Mouse (Mus musculus): Measurements from ENCODE around the gene Chst11. TPM values are rescaled to one million over a fixed set of nuclear protein-coding genes. Genes with fewer than 3 reads are reported as not detected.
A peak's percentile ranks its signal among the peaks of the same experiment; 100 is the strongest.

Gene Chst11
- polyA plus RNA-seq, 1 experiment from 2014 or later: 1.5 TPM

DNA sequence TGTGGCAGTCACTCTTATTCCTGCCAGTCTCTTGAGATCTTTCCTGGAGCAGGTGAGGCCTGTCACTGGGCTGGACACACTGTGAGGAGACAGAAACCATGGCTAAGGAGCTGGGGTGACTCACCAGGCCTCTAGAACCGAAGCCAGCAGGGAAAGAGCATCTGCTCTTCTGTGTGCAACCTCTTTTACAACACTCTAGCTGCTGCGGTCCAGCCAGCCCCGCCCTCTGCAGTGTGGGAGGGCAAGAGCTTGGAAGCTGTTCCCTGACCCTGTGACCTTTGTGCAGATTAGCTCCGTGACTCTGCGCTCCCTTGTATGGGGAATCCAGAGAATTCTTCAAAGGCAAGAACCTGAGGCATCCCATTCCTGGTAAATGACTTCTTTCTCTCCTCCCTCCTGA, 84.5 kb downstream of the Chst11 start:
- H3K4me1 ChIP-seq: peaks cover 25% of the 10 kb centered on the region
- DNase-seq (ENCODE audit: low spot score): no peak

GRCm38 (mm10) chr10:83071785-83072580, 86.7 kb downstream of the Chst11 start:
- no peak for DNase-seq (ENCODE audit: low spot score)
- H3K4me3 ChIP-seq: no peak overlapping the region
- H3K9me3 ChIP-seq (replicated peaks): no peaks in the 10 kb centered on the region
- WGBS: 68% methylated on average over 19 of the region's 19 CpGs
- no peak overlapping the region for H3K27ac ChIP-seq
- H3K27me3 ChIP-seq (ENCODE audit: low read depth, poor library complexity, severe bottlenecking): no peaks in the 10 kb centered on the region
- H3K36me3 ChIP-seq: no peaks in the 10 kb centered on the region
- peaks cover 20% of the 10 kb centered on the region for H3K4me1 ChIP-seq

More for the DNA sequence above, 84.5 kb downstream of the Chst11 start:
- no peaks in the 10 kb centered on the region for H3K9me3 ChIP-seq (replicated peaks)
- WGBS: 4% methylated on average over 5 of the region's 5 CpGs
- H3K36me3 ChIP-seq: no peaks in the 10 kb centered on the region
- peak overlapping the region; percentile 56; the same call in 1 of the 2 replicates for H3K27ac ChIP-seq
- H3K4me3 ChIP-seq: no peak overlapping the region
- H3K27me3 ChIP-seq (ENCODE audit: low read depth, poor library complexity, severe bottlenecking): no peaks in the 10 kb centered on the region

DNA sequence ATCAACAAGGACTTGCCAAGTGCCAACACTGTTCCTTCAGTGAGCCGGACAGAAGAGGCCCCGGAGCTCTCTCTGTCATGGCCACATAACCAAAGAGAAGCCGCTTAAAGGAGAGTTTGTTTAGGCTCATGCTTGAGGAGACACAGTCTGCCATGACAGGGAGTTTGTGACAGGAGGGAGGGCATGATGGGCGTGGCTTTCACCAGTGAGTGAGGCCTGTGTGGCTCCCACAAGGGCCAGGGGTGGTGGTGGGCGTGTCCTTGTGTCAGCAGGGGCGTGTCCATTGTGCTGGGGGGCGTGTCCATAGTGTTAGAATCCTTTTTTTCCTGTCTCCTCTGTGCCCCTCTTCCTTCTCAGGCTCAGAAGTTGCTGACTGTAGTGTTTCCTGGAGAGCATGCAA, 87.8 kb downstream of the Chst11 start:
- Histone ChIP-seq H3K36me3 (no peaks in the 10 kb centered on the region), H3K27me3 (ENCODE audit: low read depth, poor library complexity, severe bottlenecking) (no peaks in the 10 kb centered on the region), H3K4me1 (peaks cover 20% of the 10 kb centered on the region), H3K9me3 (replicated peaks) (no peaks in the 10 kb centered on the region), H3K4me3 (no peak overlapping the region), H3K27ac (no peak overlapping the region)
- 72% methylated on average over 7 of the region's 7 CpGs for WGBS
- DNase-seq (ENCODE audit: low spot score): no peak

DNA sequence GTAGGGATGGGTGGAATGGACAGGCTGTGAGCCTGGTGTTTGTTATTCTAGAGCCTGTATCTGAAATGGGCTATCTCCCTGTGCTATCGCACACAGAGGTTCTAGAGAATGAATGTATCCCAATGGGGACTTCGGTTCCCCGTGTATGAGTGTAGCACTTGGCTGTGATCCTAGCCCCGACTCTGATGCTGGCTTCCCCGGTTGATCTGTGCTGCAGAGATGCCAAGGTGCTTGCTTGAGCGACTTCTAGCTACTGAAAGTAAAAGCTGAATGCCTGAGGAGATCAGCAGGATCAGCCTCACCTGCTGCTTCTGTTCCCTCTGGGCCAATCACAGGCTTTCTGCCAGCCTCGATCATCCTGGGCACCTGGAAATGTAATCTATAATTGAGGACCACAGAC, 91.5 kb downstream of the Chst11 start:
- no peaks in the 10 kb centered on the region for H3K9me3 ChIP-seq (replicated peaks)
- WGBS: 86% methylated on average over 7 of the region's 7 CpGs
- no peak overlapping the region for H3K4me3 ChIP-seq
- H3K27me3 ChIP-seq (ENCODE audit: low read depth, poor library complexity, severe bottlenecking): no peaks in the 10 kb centered on the region
- no peak overlapping the region for H3K27ac ChIP-seq
- peaks cover 31% of the 10 kb centered on the region for H3K4me1 ChIP-seq
- no peak for DNase-seq (ENCODE audit: low spot score)
- no peaks in the 10 kb centered on the region for H3K36me3 ChIP-seq

- Histone ChIP-seq H3K4me1 (peaks cover 31% of the 10 kb centered on the region), H3K9me3 (replicated peaks) (no peaks in the 10 kb centered on the region), H3K4me3 (no peak overlapping the region), H3K27ac (no peak overlapping the region), H3K27me3 (ENCODE audit: low read depth, poor library complexity, severe bottlenecking) (peaks cover 8% of the 10 kb centered on the region; the same call in 1 of the 2 replicates), H3K36me3 (no peaks in the 10 kb centered on the region)
- WGBS: 88% methylated on average over 8 of the region's 8 CpGs
- DNase-seq (ENCODE audit: low spot score): no peak
Observed at GRCm38 (mm10) chr10:83078723-83079122, 93.4 kb downstream of the Chst11 start.

DNA sequence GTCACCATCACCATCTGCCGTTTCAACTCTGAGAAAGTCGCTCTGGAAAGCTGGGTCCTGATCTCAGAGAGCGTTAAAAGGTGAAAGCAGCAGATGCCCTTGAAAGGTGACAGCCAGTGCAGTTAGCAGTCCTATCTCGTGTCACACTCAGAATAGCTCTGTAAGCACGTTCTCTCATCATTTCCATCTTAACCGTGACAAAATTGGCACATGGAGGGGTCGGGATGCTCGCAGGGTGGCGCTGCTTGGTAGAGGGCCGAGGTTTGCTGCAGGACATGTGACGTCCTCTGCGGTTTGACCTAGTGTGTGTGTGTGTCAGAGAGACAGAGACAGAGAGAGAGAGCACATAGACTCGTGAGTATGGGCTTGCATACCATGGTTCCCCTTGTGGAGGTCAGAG, 94.5 kb downstream of the Chst11 start:
- WGBS: 72% methylated on average over 13 of the region's 13 CpGs

GRCm38 (mm10) chr10:83080275-83080741, 95.0 kb downstream of the Chst11 start:
- Histone ChIP-seq H3K4me3 (no peak overlapping the region), H3K27ac (peak overlapping the region; percentile 47), H3K4me1 (peaks cover 39% of the 10 kb centered on the region), H3K27me3 (ENCODE audit: low read depth, poor library complexity, severe bottlenecking) (peaks cover 8% of the 10 kb centered on the region; the same call in 1 of the 2 replicates), H3K9me3 (replicated peaks) (no peaks in the 10 kb centered on the region), H3K36me3 (no peaks in the 10 kb centered on the region)
- DNase-seq (ENCODE audit: low spot score): no peak
- 50% methylated on average over 12 of the region's 12 CpGs for WGBS

More for the DNA sequence above, 94.5 kb downstream of the Chst11 start:
- no peaks in the 10 kb centered on the region for H3K9me3 ChIP-seq (replicated peaks)
- H3K27ac ChIP-seq: no peak overlapping the region
- H3K36me3 ChIP-seq: no peaks in the 10 kb centered on the region
- no peak for DNase-seq (ENCODE audit: low spot score)
- peaks cover 39% of the 10 kb centered on the region for H3K4me1 ChIP-seq
- H3K27me3 ChIP-seq (ENCODE audit: low read depth, poor library complexity, severe bottlenecking): peaks cover 8% of the 10 kb centered on the region; the same call in 1 of the 2 replicates
- no peak overlapping the region for H3K4me3 ChIP-seq

DNA sequence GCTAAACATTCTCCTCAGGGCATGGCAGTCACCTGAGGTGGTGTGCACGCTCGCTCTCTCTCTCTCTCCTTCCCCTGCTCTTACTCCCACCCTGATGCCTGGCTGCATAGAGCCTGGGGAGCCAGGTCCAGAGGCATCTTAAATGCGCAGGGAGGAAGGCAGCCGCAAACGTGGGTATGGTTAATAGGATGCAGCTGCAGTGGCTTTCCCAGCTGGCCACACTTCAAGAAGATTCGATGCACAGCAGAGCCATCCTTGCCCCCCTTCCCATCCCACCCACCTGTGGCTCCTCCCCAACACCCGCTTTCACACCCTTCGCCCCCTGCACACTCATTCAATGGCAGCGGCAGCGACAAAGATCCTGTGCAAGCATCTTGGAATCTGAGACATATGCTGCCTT, 95.6 kb downstream of the Chst11 start:
- WGBS: 32% methylated on average over 10 of the region's 10 CpGs
- no peaks in the 10 kb centered on the region for H3K9me3 ChIP-seq (replicated peaks)
- peak overlapping the region; percentile 47 for H3K27ac ChIP-seq
- H3K27me3 ChIP-seq (ENCODE audit: low read depth, poor library complexity, severe bottlenecking): peaks cover 8% of the 10 kb centered on the region; the same call in 1 of the 2 replicates
- no peak for DNase-seq (ENCODE audit: low spot score)
- H3K4me3 ChIP-seq: no peak overlapping the region
- peaks cover 40% of the 10 kb centered on the region for H3K4me1 ChIP-seq
- H3K36me3 ChIP-seq: no peaks in the 10 kb centered on the region

GRCm38 (mm10) chr10:83083946-83084345, 98.6 kb downstream of the Chst11 start:
- no peak overlapping the region for H3K4me3 ChIP-seq
- H3K9me3 ChIP-seq (replicated peaks): no peaks in the 10 kb centered on the region
- no peaks in the 10 kb centered on the region for H3K36me3 ChIP-seq
- H3K27ac ChIP-seq: no peak overlapping the region
- H3K4me1 ChIP-seq: peaks cover 60% of the 10 kb centered on the region
- WGBS: 64% methylated on average over 9 of the region's 9 CpGs
- DNase-seq (ENCODE audit: low spot score): no peak
- H3K27me3 ChIP-seq (ENCODE audit: low read depth, poor library complexity, severe bottlenecking): peaks cover 8% of the 10 kb centered on the region; the same call in 1 of the 2 replicates

DNA sequence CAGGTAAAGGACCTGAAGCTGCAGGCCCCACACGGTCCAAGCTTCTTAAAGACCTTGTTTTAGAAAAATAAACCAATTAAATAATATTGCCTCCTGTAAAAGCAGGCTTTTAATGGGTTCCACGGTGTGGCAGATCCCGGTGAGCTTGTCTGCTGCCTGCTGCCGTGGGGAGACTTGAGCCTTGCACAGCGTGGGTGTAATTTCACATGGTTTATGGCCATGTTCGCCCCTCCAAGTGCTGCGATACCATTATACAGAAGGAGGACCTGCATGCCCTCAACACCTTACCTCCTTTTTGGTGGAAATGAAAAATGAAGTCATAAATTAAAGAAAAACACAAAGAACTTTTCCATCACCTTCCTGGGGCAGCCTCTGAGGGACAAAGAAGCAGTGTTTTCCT, 103.0 kb downstream of the Chst11 start:
- 55% methylated on average over 7 of the region's 7 CpGs for whole genome bisulfite sequencing
- peak overlapping the region; percentile 70; the same call in 1 of the 2 replicates for H3K27ac ChIP-seq

GRCm38 (mm10) chr10:83088826-83089225, 103.5 kb downstream of the Chst11 start:
- no peak for DNase-seq (ENCODE audit: low spot score)
- Histone ChIP-seq H3K4me1 (peaks cover 58% of the 10 kb centered on the region), H3K36me3 (no peaks in the 10 kb centered on the region), H3K4me3 (no peak overlapping the region), H3K27ac (peak overlapping the region; percentile 70; the same call in 1 of the 2 replicates), H3K27me3 (ENCODE audit: low read depth, poor library complexity, severe bottlenecking) (no peaks in the 10 kb centered on the region), H3K9me3 (replicated peaks) (no peaks in the 10 kb centered on the region)
- WGBS: 67% methylated on average over 2 of the region's 2 CpGs

More for the DNA sequence above, 103.0 kb downstream of the Chst11 start:
- Histone ChIP-seq H3K4me3 (no peak overlapping the region), H3K36me3 (no peaks in the 10 kb centered on the region), H3K9me3 (replicated peaks) (no peaks in the 10 kb centered on the region), H3K27me3 (ENCODE audit: low read depth, poor library complexity, severe bottlenecking) (no peaks in the 10 kb centered on the region), H3K4me1 (peaks cover 59% of the 10 kb centered on the region)
- DNase-seq (ENCODE audit: low spot score): no peak

DNA sequence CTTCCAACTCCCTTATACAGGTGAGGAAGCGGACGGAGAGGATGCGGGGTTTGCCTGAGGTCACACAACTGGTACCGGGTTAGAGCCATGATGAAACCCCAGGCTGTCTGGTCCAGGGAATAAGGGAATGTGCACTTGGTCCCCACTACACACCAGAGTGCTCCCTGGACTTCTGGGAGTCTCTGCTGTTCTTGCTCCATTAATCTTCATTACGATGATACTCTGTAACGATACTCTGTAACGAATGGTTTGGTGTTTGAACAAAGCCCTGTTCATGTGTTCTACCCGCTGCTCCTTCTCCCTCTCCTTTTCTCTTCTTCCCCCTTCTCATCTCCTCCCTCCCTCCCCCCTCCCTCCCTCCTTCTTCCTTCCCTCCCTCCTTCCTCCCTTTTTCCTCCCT, 104.9 kb downstream of the Chst11 start:
- no peak overlapping the region for H3K4me3 ChIP-seq
- H3K36me3 ChIP-seq: no peaks in the 10 kb centered on the region
- 0 out of 2 replicates have a peak overlapping the region, but pooled peaks have one; percentile 42 for H3K27ac ChIP-seq
- no peaks in the 10 kb centered on the region for H3K27me3 ChIP-seq (ENCODE audit: low read depth, poor library complexity, severe bottlenecking)
- H3K9me3 ChIP-seq (replicated peaks): no peaks in the 10 kb centered on the region
- 71% methylated on average over 8 of the region's 8 CpGs for WGBS
- peaks cover 52% of the 10 kb centered on the region for H3K4me1 ChIP-seq
- no peak for DNase-seq (ENCODE audit: low spot score)

GRCm38 (mm10) chr10:83093705-83094104, 108.4 kb downstream of the Chst11 start:
- Histone ChIP-seq H3K4me3 (no peak overlapping the region), H3K27me3 (ENCODE audit: low read depth, poor library complexity, severe bottlenecking) (no peaks in the 10 kb centered on the region), H3K4me1 (peaks cover 44% of the 10 kb centered on the region), H3K36me3 (no peaks in the 10 kb centered on the region), H3K9me3 (replicated peaks) (no peaks in the 10 kb centered on the region), H3K27ac (no peak overlapping the region)
- 90% methylated on average over 6 of the region's 6 CpGs for WGBS
- DNase-seq (ENCODE audit: low spot score): no peak

Measured in limb, embryonic 10.5 days (tissue).